ENCODE assay signal across 7 mouse cellular contexts in genomic region chr2:19064560-19065362, GRCm38 (mm10).
DNase-seq lines count a peak whose midpoint lies in the region; ATAC-seq lines count a peak whose summit lies in the region.

No protein-coding gene starts in this region.

- H3K27ac ChIP-seq in intestine, embryonic 16.5 days (ENCODE audit: low read length): peak overlapping the region; percentile 43; the same call in 1 of the 2 replicates

- H3K4me3 ChIP-seq in intestine, embryonic 16.5 days (ENCODE audit: low read length): no peak overlapping the region

- WGBS in intestine, embryonic 16.5 days: 36% methylated on average over 9 of the region's 9 CpGs

- H3K27me3 ChIP-seq in intestine, embryonic 16.5 days (replicated peaks; ENCODE audit: control insufficient read depth, insufficient read depth, low read length): no peaks in the 10 kb centered on the region

- DNase-seq in layer of hippocampus, adult 11-12 months (ENCODE audit: low spot score): peak; percentile 28
- no peak for DNase-seq in layer of hippocampus, adult 9-10 months (ENCODE audit: low spot score)
- peak; percentile 5 to 11 for DNase-seq in cerebellum, postnatal 36 days
- no peak for DNase-seq in natural killer cell, adult 2 months (ENCODE audit: low spot score in 2 of 2)
- no peak for DNase-seq in urinary bladder, postnatal 25 days (ENCODE audit: low spot score)

- H3K4me2 ChIP-seq in intestine, embryonic 16.5 days (ENCODE audit: low read depth, low read length): no peak overlapping the region

- H3K9ac ChIP-seq in intestine, embryonic 16.5 days (ENCODE audit: low read depth, low read length): no peak overlapping the region

- ATAC-seq in intestine, embryonic 16.5 days: peak; percentile 63
- peak; percentile 51 for ATAC-seq in megakaryocyte, adult 5-6 weeks (ENCODE audit: poor library complexity, severe bottlenecking)

- no peaks in the 10 kb centered on the region for H3K9me3 ChIP-seq in intestine, embryonic 16.5 days (ENCODE audit: control insufficient read depth, low read length)

- no peaks in the 10 kb centered on the region for H3K36me3 ChIP-seq in intestine, embryonic 16.5 days (ENCODE audit: control insufficient read depth, insufficient read depth, low read length)

- H3K4me1 ChIP-seq in intestine, embryonic 16.5 days (ENCODE audit: control insufficient read depth, insufficient read depth, low read length): peaks cover 4% of the 10 kb centered on the region; the same call in 1 of the 2 replicates

Comparison
In these comparisons a context has a peak if more than half of its experiments do, and no peak if none do; other contexts are left out.
1. DNase-seq: peak in layer of hippocampus, adult 11-12 months (single experiment) and cerebellum, postnatal 36 days (2 of 2); none in layer of hippocampus, adult 9-10 months (single experiment), natural killer cell, adult 2 months (0 of 2) and urinary bladder, postnatal 25 days (single experiment).